Mouse (Mus musculus) ovary, postnatal 14 days (tissue): ENCODE measurements at regions not wholly inside any gene's neighbourhood (a gene's known extent, or its start where the extent isn't known, plus 50 kb on each side); places are given as distances from the start of the nearest gene placed in this dataset.

Experiments
- DNase-seq: peaks from one replicate; pipeline ENCODE4 v3.0.0; 2022; ENCODE audit warnings: low spot score

DNA sequence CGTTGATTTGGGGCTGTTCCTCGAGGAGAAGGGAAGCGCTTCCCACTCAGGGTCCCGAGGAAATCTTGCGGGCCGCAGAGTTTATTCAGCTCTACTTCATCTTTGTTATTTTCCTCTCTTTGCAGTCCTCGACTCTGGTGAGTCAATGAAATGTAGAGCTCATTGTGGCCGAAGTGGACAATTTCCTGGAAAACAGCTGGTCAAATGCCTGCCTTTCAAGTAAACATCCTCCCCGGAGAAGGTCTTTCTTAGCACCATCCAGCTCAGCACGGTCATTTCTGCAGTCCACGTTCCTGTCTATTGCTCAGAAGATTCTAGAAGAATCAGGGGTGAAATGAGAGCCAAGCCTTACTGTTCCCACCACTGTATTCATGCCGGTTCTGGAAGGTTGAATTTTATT, 133.0 kb downstream of the Bcas1 start:
- DNase-seq: no peak

DNA sequence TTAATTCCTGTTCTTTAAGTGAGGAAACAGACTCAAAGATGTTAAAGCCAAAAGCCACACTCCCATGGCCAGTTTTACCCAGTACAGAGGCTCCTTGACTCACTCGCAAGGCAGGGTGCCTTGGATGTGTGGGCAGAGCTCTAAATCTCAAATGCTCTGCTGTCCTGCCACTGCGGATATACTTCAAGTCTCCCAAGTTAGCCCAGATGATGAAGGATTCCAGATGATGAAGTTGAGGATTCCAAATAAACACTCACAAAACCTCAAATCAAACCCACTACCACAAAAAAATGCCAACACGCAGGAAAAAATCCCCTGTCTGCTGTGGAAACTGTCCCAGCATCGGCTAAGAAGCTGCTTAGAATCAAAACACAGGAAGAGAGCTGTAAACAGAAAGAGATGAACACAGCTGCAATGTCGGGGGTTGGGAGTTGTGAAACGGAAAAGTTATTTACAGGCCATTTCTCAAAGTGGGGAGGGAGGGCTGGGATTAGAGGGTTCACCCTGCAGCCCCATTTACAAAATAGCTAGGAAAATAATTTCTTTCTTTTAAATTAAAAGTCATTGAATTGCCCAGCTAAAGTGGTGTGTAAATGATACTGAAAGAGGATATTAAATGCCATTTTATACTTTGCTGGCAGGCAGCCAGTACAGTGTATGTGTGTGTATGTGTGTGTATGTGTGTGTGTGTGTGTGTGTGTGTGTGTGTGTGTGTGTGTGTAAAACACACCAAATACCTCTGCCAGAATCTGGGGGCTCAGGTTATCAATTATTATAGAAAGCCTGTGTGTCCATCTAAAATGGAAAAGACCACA, 135.6 kb downstream of the Bcas1 start:
- no peak for DNase-seq

DNA sequence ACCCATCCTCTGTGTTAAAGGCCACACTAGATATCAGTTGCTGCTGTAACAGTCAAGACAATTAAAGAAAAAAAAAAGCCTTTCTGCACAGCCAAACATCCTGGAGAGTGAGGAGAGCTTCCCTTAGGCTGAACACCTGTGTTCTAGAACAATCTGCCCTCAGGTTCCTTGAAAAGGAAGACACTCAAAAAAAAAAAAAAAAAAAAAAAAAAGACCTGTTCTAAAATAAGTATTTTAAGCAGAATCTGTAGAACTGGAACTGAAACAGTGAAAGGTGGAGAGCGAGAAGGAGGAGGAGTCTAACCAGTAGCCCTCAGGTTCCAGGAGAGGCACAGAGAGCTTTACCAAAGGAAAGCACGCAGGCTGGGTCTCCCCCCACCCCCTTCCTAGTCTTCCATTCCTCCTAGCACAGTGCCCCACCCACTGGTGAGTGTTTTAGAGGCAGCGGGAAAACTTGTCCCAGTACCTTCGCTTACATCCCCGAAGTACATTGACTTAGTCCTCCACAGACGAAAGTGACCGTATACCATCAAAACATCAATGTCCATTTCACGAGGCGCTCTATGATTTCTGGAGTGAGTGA, 138.2 kb downstream of the Bcas1 start:
- DNase-seq: no peak

DNA sequence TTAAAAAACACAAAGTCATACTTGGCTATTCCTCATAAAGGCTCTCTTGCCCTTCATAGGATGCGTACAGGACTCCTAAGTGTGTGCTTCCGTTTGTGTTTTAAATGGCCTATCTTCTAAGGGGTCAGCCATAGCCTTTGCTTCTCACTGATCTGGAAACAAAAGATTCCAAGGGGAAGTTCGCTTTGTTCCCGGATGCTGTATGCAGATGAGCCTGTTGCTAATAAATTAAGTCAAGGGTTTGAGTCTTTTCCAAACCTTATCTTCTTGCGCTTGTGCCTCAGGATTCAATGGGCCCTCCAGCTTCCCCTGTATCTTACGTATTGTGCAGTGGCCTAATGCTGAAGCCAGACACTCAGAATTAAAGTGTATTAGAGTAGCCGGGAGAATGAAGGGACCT, 138.9 kb downstream of the Bcas1 start:
- DNase-seq: no peak

DNA sequence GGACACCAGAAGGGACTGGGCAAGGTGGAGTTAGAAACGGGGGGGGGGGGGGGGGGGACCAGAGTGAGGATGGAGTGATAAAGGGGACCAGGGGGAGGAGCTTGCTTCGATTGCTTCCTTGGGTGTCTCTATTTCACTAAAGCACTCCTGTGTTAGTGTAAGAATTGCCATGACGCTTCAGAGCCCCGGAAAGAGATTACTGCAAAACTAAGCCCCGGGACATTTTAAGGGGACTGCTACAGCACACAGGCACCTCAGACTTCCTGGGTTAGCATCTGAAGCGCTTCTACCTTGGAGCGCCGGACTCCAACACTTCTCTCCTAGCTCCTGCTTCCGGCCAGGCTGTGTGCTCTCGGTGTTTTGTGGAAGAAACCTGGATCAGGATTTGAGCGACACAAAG, 139.4 kb downstream of the Bcas1 start:
- no peak for DNase-seq

DNA sequence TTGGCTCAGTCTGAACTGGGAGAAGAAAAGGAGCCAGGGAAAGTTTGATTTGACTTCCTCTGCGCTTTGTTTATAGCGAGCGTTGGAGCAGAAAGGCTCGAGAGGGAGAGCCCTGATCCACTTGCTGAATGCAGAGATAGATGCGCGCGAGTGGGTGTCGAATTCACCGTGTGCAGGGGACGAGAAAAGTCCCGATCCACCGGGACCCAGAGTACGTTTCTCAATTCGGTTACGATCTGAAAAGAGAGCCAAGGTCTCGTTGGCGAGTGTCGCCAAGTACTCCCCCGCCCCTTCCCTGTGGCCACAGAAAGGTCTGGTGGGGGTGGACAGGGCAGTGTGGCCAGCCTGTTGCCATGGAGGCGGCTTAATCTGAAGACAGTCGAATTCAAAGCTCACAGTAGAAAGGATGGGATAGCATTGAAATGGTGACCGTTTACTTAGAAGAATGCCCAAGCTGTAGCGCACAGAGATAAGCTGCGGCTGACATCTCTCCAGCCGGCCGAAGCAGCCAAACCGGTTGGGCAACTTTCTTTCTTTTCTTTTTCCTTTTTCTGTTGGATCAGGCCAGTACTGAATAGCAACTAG, 139.5 kb upstream of the Zfp217 start:
- DNase-seq: peak; percentile 62

DNA sequence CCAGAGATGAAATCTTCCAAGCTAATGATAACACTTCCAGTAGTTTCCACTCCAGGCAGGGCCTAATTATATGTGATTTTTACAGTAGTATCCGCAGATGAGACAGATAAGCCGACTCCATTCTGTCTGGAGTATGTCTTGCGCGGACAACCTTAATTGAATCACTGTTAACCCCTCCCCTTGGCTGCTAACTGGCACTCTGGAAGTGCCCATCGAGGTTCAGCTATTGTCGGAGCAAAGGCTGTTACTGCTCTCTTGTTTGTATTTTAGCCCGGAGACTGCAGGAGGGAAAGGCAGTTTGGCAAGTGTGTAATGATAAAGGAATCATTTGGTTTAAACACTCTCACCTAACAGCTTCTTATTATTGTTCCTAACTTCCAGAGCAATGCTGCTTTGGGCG, 138.9 kb upstream of the Zfp217 start:
- peak; percentile 37 for DNase-seq

DNA sequence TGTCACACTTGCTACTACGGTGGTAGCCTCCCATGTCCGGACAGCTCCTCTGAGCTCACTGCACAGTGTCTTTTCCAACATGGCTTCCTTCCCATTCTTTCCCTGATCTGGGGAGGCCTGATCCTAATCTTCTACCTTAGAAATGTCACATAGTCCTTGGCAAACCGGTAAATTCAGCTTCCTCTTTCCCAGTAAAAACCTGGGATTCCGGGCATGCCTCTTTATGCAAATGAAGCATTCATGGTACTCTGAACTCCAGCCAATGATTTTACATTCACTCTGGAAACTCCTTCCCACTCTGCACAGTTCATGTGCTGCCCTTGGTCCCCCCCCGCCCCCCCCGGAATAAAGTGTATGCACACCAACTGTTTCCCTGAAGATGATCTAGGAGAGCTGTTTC, 134.6 kb upstream of the Zfp217 start:
- DNase-seq: no peak

DNA sequence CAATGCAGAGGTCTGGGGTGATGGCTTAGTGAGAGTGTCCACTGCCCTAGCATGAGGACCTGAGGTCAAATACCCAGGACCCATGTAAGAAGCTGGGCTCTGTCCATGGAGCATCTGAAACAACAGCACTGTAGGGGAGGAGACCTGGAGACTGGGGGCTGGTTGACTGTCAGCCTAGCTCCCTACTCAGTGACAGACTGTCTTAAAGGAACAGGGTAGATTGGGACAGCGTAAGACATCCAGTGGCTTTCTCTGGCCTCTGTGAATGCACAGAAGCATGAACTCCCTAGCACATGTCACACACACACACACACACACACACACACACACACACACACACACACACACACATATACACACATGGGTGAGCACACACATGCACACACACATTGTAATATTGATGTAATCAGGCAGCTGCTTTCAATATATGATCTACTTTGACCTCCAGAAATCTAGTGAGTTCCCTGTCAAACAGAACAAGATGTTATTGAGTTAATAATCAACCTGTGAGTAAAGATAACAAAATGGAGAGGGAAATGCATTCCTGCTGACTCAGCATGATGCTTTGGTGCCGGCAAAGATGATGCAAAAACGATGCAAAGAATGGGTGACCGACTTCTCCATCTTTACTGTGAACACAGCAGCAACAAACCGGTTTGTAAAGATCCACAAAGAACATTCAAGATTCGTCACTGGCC, 133.6 kb upstream of the Zfp217 start:
- DNase-seq: no peak

DNA sequence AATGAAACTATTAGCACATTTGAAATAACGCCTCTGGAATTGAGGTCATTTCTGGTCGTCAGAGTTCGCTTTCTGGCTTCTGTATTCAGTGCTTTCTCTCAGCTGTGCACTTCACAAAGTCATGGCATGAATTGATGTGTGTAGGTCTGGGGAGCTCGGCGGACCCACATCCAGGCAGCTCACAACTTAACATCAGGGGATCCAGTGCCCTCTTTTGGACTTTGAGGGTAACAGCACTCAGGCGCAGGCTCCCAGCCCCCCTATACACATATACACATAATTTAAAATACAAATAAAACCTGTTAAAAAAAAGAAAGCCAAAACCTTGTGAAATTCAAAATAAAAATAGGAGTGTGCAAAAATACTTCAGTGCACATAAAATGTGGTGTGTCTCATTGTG, 132.8 kb upstream of the Zfp217 start:
- no peak for DNase-seq

DNA sequence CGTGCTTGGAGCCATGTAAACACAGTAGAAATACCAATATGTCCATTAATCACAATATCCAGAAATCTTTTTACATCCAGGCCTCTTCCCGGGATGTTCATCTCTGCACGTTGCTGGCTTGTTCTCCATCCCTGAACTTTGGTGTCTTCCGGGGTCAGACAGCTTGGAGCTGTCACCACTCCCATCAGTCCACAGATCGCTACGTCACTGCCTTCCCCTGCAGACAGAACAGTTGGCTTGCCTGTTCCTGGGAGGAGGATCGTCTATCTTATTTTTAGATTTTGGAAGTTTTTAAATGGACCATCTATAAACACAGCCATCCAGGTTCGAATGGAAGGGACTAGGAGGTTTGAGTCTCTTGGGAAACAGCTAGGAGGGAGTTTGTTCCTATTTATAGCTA, 130.0 kb upstream of the Zfp217 start:
- DNase-seq: no peak

DNA sequence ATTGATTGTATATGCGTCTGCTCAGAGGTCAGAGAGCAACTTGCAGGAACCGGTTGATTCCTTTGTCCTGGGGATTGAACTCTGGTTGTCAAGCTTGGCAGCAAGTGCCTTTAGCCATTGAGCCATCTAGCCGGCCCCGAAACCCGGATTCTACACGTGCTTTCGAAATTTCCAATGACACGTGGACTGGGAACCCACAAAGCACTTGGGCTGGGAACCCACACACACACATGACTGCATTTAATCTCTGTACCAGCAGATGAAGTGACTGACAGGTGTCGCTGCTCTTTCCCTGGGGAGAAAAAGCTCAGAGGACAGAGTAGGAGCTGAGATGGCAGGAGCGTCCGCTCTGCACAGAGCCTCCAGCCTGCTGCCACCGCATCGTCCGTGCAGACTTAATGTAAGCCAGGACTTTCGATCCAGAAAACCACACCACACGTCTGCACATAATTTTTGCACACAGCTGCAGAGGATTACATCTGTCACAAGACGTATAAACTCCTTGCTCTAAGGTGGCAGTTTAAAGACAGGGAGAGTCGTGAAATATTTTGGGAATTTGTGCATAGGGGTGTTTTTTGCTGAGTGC, 129.4 kb upstream of the Zfp217 start:
- no peak for DNase-seq

DNA sequence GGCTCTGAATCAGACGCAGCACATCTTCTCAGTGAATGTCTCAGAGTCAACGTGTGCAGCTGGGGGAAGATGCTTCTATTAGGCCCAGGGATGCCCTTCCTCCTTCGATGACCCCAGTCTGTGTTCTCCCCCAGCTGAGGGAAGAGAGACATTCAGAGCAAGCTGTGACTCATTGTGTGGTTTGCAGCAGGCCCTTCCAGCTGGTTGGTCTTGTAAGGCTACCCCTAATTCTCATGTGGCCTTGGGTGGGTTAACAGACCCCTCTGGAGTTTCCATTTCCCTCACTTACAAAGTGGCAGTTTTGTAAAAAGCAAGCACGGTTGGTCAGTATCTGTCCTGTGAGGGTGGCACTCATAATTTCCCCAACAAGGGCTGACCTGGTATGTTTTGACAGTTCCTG, 127.8 kb upstream of the Zfp217 start:
- no peak for DNase-seq

DNA sequence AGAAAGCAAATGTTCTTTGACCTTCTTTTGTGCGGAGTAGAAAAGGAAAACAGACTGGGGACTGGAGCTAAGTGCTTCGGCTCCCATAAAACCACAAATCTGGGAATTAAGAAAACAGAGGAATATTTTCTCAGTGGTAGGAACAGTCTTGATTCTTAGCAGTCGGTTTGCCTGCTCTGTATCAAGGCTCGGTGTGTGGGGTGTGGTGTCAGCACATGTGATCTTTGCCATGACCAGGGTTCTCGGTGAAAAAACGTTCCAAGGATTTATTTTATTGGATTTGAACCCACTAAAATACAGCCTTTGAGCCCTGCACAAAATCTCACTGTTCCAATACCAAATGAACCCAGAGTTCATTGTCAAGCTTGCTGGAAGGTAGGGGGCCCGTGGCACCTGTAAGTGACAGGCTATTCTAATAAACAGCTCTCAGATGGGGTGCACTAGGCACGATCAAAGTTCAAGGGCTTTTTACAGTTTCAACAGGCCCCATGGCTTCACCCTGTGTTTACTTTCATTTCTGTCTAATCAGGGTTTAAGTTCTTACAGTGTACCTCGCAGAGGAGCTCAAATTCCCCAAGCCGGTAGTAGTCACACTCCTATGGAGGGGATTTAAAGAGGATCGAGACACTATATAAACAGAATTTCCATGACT, 122.1 kb upstream of the Zfp217 start:
- no peak for DNase-seq

DNA sequence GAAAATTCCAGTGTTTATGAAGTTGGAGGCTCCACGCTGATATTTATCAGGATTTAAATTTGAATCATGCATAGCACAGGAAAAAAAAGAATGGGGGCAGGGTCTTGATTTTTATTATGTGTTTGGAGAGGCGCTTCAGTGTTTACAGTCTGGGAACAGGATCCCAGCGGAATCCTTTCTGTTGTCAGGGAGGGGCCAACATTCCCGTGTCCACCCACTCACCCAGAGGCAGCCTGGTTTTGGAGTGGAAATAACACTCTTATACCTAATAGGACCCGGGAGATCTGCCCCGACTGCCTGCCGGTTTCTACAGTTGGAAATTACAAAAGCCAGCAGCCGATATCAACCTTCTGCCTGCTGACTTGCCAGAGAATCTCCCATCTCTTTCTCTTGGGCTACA, 120.2 kb upstream of the Zfp217 start:
- DNase-seq: peak; percentile 26

DNA sequence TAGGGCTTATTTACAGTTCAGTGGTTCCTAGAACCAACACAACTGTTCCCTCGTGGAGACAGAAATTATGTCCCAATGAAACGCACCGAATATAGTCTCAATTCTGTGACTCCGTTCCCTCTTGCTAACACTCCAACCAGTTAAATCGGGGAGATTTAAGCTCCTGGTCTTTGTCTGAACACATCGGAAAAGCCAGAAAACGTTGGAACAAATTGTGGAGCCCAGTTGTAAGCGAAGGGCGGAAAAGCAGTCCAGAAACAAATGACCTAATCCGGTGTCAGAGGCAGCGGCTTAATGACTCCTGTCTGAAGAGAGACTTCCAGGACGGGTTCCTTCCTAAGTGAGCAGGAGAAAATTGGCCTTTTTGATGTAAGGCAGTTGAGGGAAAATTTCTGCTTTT, 119.2 kb upstream of the Zfp217 start:
- DNase-seq: no peak

DNA sequence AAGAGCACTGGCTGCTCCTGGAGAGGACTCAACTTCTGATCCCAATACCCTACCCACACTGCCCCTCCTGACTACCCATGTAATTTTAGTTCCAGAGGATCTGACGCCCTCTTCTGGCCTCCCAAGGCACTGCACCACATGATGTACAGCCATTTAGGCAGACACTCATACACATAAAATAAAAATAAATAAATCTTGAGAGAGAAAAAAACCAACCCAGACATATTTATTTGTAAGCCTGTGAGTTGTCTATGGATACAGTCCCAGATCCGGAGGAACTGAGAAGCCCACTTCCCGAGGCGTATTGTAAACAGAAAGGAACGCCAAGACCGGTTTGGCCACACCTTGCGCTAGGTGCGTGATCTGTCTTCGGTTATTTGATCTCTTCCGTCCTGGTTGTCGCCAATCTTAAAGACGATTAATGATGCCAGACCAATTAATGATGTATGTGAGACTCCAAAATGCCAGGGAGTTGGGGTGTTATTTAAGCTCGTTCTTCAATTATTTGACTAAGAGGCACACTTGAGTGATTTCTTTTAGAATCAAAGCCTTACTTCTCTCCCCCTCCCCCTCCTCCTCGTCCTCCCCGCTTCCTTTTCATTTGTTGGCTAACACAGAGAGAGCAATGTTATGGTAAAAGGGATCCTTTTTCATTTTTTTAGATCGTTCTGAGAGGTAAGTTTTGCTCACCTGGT, 118.7 kb upstream of the Zfp217 start:
- DNase-seq: no peak

DNA sequence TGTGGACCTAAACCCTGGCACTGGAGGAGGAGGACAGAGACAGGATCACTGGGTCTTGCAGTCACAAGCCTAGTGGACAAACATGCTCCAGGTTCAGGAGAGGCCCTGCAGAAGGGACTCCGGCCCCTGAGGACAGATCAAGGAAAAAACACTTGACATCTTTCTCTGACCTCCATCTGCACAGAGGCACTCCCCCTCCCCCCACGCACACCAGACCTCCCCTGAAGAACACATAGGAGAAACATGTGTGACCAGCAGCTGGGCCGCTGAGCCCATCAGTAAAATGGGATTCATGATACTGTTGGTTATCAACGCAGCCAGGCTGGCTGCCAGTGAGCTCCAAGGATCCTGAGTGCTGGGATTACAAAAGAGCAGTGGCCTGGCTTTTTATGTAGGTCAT, 115.7 kb upstream of the Zfp217 start:
- no peak for DNase-seq

DNA sequence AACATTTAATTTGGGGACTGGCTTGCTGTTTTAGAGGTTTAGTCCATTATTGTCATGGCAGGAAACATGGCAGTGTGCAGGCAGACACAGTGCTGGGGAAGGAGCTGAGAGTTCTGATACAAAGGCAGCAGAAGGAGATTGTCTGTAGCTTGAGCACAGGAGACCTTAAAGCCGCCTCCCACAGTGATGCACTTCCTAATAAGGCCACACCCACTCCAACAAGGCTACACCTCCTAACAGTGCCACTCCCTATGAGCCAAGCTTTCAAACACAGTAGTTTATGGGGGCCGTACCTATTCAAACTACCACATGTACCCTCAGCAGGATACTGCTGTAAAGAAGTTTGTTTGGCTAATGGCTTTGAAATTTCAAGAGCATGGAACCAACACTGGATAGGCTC, 113.3 kb upstream of the Zfp217 start:
- no peak for DNase-seq

DNA sequence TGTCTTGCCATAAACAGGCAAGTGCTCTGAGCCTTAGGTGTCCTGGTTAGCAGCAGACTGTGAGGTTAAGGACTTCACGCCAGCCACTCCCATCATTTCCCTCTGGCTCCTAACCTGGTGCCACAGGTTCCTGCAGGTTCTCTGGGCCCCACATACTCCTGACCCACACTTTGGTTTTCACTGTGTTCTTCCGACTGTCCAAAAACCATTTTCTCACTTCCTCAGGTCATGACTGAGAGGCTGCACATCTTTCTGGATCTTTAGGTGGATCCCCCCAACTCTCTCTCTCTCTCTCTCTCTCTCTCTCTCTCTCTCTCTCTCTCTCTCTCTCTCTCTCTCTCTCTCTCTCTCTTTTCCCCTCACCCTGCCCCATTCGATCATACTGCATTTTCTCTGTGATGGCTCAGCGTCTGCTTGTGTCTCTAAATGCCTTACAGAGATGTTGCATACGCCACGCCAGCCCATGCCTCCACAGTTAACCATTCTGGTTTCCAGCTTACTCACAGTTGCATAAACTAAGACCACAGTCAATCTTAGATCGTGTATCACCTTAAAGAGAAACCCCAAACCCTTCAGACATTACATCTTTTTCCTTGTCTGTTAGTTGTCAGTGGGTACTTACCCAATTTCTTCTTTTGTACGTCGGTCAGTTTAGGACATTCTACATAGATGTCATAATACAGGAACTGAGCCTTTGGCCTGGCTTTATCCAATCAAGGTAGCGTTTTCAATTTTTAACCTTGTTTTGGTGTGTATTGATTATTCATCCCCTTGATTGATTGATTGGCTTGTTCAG, 112.0 kb upstream of the Zfp217 start:
- DNase-seq: no peak

DNA sequence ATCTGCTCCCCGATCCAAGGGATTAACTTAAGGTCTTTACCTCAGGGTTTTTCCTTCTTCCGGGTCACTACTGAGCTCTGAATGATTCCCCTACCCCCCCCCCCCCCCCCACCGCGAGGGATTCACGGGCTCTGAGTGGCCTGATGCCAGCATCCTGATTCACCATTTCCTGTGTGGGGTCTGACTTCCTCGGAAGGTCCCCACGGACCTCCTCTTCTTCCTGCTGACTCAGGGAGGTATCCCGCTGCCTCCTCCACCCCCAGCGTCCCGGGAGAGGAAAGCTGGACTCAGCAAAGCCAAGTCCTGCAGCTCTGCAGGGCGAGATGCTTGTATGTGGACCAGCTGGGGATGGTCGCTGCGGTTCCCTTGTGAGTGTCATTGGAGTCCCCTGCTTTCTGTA, 110.5 kb upstream of the Zfp217 start:
- no peak for DNase-seq
